Mouse (Mus musculus) activated CD4-positive, CD25-positive, alpha-beta regulatory T cell, adult 4 months (primary cell): ENCODE measurements at regions not wholly inside any gene's neighbourhood (a gene's known extent, or its start where the extent isn't known, plus 50 kb on each side); places are given as distances from the start of the nearest gene placed in this dataset.
"Not testable (repeated sequence)": the region's sequence is repeated elsewhere in the genome, so short reads cannot be mapped to it uniquely, and the experiment has no call there.

ENCODE experiments used
- ATAC-seq: one replicate; pipeline ENCODE4 v1.8.0; 2017

DNA sequence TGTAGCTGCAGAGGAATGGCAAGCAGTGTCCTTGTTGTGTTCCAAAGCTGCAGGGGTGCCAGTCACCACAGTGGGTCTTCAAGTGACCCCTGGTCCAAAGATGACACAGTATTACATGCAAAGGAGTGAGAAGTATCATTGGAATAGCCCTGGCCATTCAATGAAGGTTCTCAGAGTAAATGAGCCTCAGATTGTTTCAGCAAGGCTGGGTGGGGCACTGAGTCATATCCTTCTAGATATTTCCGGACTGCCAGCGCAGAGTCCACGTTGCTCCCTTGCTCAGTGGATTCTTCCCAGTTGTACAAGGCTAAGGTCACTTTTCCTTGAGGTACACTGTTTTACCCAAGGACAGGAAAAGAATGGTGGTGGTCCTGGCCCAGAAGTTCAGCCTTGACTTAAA is 319.2 kb upstream of the Irx1 start:
- no peak for ATAC-seq

DNA sequence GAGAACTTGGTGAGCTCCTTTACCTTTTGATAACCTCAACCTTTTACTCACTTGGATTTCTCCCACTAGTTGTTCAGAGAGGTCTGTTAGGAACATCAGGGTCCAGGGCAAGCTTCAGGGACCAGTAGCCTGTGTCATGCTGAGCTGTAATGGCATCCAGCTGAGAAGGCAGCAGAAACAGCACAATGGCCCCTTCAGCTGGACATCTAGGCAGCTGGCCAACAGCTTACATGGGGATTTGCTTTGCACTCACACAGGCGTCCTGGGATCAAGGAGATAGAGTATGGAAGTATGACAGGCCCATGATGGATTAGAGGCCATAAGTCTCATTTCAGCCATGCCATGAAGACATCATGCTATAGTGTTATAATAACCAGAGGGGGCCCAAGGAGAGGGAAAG is 320.2 kb upstream of the Irx1 start:
- ATAC-seq: no peak

DNA sequence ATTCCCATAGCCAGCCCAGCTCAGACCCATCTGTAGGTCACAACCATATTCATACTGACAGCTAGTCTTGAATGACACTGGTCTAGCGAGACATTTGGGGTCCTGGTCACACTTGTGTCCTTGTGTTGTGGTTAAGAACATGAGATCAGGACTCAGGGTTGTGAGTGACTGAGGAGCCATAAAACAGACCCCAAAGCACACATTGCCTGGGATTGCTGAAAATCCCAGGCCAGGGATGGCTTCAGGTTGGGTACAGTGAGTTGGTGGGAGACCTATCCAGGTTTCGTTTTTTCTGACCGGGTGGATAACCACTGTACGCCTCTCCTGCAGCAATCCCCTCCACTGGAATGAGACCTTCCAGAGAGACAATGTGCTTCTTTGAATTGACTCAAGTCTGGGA is 322.8 kb upstream of the Irx1 start:
- no peak for ATAC-seq

DNA sequence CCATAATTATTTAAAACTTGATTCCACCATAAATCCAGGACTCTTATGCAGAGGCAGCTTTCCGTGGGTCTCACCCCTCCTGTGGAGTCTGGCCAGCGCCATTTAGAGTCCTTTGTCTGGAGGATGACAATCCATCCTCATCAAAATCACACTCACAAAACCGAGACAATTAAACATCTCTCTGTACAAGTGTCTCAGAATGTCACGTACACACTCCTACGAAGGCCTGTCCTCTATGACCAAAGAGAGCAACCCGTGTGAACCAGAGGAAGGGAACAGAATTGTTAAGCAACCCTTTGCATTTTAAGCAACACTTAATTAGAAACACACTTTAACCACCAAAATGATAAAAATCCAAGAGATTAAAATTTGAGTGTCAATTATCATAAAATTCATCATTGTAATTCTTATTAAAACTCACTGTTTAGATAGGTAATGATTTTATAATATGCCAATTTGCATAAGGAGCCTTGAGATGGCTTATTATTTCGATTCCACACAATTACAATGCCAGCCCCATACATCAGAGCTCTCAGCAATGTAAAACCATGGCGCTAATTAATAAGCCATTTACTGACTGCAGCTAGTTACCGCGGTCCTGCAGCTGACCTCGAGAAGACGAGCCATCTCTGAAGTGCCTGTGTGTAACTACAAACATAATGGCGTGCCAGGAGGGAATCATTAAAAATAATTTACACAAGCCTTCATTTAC is 325.0 kb upstream of the Irx1 start:
- ATAC-seq: no peak

DNA sequence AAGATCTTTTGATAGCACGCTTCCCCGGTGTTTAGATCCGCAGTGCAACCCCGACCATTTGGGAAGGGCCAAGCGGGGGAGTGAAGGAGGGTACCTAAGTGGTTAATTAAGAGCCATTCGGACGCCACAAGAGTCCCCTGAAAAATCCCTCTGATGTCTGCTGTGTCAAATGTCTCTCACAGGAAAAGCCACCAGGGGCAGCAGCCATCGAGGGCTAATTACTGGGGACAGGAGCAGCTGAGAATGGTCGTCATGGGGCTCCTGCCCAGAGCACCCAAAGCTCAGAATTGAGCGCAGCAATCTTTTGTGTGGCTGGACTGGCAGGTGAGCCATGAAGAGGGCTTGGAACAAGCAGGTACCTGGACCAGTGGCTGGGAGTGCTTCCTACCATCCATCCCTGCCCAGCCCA is 325.6 kb upstream of the Irx1 start:
- no peak for ATAC-seq

DNA sequence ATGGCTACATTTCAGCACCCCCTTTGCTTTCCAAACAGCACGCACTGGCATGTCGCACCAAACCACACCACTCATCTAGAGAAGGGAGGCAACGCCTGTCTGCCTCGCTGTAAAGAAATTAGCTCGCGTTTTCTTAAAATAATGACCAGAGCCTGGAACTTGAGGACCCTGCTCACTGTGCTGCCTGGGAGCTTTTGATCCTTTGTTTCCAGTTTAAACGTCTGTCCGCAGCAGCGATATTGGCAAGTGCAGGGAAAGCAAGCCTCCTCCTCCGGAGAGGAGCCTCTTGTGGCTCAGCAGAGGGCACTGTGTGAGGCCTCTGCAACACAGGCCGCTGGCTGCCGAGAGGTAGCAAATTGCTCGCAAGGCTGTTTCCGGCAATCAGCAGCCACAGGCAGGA is 328.8 kb upstream of the Irx1 start:
- no peak for ATAC-seq

DNA sequence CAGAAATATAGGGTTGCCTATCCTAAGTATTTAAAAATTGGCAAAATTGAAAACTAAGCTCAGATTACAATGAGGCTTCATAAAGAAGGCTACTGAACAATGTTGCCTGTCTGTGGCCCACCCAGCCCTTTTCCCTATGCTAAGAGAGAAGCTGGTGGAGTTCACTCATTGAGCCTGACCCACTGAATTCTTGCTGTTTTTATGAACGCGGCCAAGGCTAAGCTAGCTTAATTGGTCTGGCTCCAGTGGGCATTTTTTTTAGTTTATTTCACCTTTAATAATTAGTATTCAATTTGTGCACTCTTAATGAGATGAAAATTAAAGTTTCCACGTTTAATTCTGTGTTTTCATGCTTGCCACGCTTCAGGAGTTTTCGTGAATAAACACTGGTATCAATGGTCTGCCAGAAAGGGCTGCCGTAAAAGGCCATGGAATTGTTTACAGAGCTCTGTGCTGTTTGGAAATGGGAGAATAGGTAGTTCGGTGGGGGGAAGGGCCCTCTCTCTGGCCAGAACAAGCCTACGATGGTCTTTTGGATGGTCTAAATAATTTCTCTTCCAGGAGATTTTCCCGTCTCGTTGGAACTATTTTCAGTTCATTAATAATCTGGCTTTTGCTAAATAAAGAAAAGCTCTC is 329.7 kb upstream of the Irx1 start:
- no peak for ATAC-seq

DNA sequence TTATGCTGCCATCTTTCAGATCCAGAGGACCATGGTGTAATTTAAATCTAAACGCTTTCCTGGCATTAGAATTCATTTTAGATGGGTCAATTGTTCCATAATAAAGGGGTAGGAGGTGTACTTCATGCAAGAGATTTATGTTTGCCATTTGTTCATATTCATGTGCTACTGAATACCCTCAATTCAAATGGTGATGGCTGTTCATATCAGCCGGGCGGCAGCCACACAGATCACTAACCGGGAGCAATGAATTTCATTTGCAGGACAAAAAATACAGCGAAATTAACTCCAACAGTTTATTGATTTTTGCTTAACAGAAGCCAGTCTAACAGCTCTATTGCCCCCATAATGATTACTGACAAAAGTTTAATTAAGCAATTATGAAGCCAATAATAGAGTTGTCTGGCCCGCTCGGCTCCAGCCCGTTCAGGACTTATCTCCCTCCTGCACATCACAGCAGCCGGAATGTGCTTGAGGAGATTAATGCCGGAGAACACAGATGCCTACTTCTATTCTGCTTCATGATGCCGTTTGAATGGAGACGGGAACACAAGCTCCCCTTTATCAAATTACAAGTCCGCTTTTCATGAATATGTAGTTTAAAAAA is 330.3 kb upstream of the Irx2 start:
- no peak for ATAC-seq

DNA sequence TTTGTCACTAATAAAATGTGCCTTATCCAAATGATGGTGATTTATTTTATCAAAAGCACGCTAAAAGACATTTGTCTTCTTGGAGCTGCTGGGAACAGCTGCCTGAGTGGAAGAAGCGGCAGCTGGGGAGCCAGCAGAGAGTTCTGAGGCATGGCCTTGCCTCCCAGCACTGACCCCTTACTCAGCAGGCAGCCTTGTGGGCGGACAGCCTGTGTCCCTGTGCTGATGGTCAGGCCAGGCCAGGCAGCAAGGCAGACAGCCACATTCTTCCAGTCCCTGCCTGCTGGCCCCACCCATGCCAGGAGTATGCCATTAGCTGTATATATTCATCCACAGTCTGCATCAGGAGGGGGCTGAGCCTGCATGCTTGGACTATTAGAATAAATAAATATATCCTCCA is 329.0 kb upstream of the Irx2 start:
- ATAC-seq: no peak

DNA sequence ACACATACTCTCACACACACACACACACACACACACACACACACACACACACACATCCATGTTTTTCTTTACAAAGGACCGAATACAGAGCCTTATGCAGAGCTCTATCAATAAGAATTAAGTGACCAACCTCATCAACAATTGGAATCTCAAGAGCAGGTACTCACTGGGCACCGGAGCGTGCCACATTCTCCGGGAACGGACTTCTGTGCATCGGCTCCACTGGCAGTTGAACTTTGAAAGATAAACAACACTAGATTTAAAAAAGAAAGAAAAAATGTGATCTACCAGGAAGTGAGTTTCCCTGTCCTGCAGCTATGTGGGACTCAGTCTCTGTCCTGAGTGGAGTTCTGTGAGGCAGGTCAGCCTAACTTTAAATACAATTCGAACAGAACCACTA is 327.5 kb upstream of the Irx2 start:
- no peak for ATAC-seq

DNA sequence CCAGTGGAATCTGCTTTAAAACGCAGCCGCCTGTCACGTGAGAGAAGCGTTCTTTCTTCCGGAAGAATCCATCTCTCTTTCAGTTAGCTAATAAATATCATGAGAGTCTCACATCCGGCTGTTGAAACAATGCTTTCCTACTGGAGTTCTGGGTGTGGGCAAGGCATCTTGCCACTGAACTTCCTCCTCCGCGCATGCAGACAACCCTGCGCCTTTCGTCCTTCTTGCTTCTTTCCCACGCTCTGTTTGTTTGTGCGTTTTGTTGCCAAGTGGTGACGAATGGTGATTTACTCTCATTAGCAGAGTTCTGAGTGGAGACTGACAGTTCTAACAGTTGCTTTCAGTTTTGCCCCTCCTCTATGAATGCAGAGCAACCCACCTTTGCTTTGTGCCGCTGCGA is 326.8 kb upstream of the Irx2 start:
- ATAC-seq: no peak

DNA sequence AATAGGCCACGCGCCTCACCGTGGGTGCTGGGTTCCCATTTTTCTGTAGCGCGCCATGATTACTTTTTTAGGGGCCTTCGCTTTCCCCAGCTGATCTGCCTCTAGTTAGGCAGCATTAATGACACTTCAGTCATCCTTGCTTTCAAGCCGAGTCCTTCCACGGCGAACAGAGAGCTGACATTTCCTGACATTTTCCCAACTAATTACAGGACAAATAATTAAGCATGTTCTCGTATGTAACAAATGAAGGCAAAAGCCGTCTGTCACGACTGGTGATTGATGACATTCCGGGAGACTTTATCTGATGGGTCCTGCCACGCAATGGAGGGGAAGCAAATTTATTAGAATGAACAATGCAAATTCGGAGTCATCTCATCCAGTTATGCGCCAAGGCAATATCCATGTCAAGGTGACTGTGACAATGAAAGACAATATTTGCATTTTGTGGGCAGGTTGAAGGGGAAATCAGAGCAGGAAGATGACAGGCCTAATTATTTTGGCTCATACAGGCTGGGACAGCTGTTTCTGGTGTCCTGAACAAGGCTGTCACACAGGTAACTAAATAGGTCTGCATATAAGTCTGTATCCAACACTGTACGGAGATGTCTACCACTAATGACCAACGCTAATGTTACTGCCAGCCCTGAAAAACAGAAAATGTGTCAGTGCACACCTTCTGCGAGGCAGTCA is 326.0 kb upstream of the Irx2 start:
- ATAC-seq: no peak

DNA sequence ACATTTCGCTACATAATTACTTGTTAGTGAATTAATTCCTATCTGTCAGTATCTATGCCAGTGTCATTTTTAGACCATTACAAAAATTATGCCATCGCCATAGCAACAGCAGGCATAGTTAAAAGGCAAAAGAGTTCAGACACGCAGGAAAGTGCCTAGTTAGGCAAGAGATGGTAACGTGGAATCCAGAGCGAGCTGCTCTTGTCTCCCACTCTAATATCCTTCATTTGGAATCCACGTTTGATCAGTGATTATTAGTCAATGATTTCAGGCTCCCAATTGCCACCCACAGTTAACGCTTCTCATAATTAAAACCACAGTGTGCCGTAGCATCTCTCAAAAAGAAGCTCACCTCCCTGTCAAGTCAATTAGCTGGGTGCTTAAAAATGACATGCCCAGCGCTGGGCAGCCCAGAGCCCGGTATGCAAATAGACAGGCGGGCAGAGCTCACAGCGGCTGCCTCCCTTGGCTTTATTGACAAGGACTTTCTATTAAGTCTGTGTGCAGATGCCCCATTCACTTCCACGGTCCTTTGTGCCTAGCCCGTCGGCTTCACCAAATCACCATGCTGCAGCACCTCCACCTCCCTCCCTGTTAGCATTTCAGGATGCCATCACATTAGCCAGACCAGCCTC is 325.4 kb upstream of the Irx2 start:
- no peak for ATAC-seq

DNA sequence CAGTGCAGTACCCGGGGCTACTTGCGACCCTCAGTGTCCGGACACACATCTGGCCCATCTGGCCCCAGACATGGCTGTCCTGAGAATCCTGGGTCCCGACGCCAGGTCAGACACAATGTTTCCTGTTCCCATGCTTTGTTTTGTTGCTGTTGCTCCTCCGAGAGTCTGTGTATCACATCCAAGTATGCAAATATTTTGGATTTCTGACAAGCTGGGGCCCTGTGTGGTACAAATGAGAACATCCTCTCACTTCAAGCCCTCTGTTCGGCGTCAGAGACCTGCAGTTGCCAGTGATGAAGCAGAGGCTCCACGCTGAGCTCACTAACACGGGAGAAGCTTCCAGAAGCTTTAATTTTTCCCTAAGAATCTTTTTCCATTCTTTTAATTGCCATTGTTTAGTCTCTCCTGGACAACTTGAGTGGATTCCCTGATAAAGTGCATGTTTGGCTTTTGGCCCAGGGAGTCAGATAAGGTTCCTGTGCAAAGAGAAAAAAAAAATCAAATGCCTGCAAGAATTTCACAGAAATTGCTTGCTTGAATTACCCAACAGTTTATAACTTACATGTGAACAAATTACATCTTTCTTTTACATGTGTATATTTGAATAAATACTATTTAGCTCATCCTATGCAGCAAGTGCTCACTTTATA is 304.5 kb upstream of the Irx2 start:
- no peak for ATAC-seq

DNA sequence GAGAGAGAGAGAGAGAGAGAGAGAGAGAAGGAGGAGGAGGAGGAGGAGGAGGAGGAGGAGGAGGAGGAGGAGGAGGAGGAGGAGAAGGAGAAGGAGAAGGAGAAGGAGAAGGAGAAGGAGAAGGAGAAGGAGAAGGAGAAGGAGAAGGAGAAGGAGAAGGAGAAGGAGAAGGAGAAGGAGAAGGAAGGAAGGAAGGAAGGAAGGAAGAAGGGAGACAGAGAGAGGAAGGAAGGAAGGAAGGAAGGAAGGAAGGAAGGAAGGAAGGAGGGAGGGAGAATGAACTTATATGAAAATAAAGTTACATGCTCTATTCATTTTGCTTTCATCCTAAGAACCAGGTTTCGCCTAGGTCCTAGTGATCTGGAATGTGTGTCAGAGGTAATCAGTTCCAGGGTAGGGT is 302.4 kb upstream of the Irx2 start:
- not testable (repeated sequence) for ATAC-seq

DNA sequence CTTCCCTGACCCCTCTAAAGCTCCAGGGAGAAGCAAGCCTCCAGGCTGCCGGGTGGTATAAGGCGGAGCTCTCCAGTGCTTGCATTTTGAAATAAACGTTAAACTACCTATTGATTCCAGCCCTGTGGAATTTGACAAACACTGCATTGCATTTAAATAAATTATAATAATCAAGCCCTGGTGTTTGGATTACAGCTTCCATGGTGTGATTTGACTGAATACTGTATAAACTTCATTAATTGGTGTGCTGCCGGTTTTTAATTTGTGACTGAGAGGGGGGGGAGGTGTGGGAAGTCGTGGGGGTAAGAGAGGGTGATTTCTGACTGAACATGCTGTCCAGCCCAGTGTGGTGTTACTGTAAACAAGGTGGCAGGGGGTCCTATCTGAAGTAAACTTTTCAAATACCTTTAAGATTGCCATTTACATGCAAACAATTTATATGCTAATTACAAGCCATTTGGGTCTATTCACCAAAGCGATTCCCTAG is 282.9 kb upstream of the Irx2 start:
- no peak for ATAC-seq

DNA sequence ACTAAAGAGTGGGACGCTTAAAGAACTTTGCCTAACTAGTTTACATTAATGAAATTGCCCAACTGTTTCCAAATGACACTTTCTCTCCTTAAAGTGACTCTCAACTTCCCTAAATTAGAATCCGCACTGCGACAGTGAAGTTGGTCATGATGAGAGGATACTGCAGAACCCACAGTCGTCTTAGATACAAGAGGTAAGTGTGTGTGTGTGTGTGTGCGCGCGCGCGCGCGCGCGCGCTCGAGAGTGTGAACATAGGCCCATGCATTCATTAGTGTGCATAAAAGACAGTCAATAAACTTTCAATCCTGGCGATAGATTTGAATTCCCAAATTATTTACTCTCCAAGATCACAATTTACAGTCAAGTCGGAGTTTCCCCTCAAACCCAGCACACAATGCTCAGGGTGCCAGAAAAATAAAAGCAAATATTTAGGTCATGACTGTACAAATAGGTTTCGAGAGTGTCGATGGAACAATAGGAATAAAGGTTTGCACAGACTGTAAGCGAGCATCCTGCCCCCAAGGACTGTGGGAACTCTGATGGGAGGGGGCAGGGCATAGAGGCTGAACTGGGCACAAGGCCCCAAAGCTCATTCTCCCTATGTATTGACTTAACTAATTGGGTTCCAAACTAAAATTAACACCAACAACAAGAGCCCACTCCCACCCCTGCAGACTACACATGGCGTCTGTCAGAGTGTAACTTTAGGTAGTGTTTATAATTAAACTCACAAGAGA is 282.2 kb upstream of the Irx2 start:
- no peak for ATAC-seq

DNA sequence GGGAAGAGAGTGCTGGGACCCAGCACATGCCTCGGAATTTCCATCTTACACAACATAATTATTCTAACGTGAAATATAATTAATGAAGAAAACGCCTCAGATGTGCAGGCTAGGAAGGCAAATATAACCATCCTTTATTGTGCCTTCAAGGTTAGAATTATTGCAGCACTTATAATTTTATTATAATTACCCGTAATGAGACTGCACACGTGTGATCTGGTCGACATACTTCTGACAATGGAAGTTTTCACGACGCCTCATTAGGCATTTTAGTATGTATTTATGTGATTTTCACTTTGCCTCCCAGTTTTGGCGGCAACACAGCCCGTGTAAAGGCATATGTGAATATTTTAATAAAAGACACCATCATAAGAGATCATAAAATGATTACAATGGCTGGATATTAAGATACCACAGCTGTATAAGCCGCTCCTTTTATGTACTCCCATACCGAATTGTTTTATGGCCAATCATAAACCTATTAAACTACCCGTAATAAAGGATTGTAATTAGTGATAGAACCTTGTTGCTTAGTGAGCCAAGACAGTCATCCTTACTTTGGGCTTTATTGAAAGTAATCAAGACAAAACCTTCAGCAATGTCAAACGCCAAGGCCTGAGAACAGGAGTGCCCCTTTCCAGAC is 281.6 kb upstream of the Irx2 start:
- no peak for ATAC-seq

DNA sequence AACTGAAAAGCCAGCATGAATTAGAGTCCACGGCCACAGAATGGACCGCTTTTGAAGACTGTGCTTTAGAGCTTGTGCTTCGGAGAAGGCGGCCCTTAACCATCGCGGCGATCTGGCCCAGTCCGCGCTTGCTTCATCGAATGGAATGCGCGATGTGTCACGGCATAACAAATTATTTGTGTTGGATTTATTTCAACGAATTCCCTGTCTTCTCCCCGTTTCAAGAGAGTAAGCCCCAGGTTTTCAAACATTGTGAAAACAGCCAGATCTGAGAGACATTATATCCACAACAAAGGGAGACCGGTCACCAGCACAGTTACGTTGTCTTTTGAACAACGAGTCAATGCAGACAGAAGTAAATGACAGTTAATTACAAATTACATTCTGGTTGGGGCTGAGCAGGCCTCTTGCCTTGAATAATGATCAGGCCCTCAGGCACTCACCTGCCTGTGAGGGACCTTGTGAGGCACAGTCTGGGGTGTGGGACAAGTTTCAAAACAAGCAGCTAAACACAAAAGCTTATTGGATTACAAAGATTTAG is 275.9 kb upstream of the Irx2 start:
- ATAC-seq: no peak

DNA sequence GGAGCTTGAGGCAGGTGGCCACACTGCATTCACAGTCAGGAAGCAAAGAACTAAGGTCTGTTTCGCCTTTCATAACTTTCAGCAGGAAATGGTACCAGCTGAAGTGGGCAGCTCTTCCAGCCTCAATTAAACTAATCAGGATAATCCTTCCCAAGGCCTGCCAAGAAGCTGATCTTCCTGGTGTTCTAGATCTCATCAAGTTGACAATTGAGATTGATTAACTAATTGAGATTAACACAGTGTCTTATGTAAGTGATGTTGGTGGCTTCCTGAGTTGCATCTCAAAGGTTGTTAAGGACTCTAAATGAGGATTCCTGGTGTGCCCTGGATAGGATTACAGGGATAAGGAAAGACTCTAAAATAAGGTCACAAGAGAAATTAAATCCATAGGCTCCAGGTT is 273.3 kb upstream of the Irx2 start:
- ATAC-seq: no peak

DNA sequence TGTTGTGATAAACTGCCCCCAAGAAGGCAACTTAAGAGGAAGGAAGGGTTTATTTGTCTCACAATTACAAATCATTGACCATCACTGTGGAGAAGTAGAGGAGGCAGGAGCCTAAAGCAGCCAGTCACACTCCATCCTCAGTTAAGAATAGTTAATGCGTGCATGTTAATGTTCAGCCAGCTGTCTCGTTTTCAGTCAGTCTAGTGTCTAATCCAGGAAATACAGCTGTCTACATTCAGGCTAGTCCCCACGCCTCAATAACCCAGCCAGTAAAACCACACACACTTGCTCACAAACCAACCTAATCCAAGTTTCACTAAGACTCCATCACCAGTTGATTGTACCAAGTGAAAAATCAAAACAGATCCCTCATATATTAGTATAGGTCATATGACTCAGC is 272.8 kb upstream of the Irx2 start:
- no peak for ATAC-seq
